Mouse (Mus musculus): ENCODE measurements around the gene Snapc1.

The Snapc1 gene

DNA sequence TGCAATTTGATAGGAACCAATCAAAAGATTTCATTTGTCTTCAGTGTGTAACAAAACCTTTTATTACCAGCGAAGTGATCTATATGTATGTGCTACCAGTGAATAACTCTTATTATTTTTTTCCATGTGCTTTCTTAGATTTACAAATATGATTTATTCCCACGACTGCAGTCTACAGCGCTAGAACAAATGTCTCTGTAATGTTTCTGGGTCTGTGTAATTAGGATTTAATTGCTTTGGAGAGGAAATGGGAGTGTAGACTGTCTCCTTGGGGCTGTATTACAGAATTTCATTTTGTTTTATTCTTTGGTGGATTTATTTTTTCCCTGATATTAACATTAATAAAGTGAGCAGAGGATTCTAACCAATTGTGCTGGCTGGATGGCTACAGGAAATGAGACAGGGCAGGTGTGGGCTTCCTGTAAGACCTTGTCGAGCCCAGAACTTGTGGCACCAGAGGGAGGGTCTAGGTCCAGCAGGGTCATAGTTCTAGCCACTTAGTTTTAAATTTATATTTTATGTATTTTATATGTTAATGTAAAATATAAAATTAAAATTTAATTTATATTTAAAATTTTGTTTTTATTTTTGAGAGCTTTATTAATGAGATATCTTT lies 24.2 kb downstream of the Snapc1 start:
- in situ Hi-C loops (cut with MboI; ENCODE audit: unreplicated experiment in 2 of 2) = loop anchor here (5.0 kb wide), 2 partner anchors 286 to 426 kb away; no protein-coding TSS in a partner anchor

DNA sequence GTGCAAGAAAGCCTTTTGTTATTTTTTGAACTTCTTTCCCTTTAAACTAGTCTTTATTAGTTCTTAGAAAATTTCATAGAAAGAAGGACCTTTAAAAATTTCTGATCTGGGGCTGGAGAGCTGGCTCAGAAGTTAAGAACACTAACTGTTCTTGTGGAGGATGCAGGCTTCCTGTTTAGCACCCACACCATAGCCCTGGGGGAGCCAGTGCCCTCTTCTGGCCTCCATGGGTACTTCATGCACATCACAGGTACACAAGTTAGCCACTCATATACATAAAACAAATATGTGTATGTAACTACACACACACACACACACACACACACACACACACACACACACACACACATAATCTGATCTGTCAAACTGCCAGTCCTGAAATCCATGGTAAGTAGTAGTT lies 25.3 kb downstream of the Snapc1 start:
- in situ Hi-C loops (cut with MboI; ENCODE audit: unreplicated experiment in 2 of 2) = loop anchor here (5.0 kb wide), 2 partner anchors 287 to 427 kb away; no protein-coding TSS in a partner anchor

DNA sequence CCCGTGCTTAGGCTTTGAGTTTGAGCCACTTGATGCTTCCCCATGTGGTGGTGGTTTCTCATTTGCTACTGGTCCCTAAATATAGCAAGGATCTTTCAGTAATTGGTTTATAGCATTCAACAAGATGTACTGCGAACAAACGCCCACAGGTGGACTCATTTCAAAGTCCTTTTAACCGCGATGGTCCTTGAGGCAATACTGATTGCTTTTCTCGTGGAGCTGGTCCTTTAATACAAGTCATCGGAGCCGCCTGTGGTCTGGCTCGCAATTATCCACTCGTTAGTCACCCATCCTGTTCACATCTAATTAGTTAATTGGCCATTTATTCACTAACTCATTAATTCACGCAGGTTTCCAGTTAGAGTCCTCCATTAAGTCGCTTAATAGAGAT lies 32.6 kb downstream of the Snapc1 start:
- in situ Hi-C loops (cut with MboI; ENCODE audit: unreplicated experiment in 2 of 2) = loop anchor here in 1 of 2 experiments (5.0 kb wide), 1 partner anchor 440 kb away; no protein-coding TSS in a partner anchor

DNA sequence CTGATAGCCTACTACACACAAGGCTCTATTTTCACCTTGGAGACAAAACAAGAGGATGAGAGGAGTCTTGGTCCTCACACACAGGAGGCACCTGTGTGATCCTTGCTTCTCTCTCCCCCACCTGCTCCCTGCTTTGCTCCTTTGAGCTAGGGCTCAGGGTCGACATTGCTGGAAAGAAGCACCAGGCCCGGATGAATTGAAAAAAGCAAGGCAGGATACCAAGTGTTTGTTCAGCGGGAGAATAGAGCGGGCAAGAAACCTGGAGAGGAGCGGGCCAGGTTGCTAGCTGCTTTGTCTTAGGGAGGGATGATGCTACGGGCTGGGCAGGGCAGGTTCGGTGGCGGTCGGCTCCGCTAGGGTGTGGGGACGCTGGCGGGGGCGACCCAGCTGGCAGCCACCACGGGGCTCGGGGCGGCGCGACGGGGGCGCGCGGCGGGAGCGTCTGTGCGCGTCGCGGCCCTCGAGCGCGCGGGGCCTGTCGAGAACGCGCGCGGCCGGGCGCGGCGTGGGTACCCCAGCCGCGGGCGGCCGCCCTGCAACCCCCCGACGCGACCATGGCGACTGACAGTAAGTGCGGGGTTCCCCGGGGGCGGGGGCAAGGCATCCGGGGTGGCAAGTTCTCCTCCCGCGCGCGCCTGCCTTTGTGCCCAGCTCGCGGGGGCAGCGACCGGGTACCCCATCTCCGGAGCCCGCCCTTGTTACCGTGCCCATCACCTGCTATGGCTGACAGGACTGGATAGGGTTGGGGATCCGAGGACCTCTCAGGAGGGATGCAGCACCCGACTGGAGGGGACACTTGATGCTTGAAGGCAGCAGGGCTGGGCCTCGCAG lies 33.2 kb downstream of the Snapc1 start, which contains the start of gene Syt16:
Gene Syt16 (plus strand): TSS at position 365 of the 831 bp plus-strand sequence.
- in situ Hi-C loops (cut with MboI; ENCODE audit: unreplicated experiment in 2 of 2) = loop anchor here in 1 of 2 experiments (5.0 kb wide), 1 partner anchor 440 kb away; no protein-coding TSS in a partner anchor

DNA sequence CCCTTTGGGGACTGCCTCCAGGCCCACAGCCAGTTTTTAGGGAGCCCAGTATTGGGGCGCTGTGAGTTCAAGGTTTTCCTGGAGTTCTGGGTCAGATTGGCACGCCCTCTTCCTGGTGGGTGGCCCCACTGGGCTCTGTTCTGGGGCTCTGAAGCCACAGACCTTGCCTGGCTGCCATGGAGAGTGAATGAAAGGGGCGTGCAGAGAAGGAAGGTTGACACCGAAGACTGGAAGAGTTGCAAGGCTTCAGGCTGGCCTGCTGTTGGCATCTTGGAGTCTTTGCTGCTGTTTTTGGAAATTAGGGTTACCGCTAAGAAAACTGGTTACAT lies 33.8 kb downstream of the Snapc1 start:
- in situ Hi-C loops (cut with MboI; ENCODE audit: unreplicated experiment in 2 of 2) = loop anchor here in 1 of 2 experiments (5.0 kb wide), 1 partner anchor 441 kb away; no protein-coding TSS in a partner anchor

DNA sequence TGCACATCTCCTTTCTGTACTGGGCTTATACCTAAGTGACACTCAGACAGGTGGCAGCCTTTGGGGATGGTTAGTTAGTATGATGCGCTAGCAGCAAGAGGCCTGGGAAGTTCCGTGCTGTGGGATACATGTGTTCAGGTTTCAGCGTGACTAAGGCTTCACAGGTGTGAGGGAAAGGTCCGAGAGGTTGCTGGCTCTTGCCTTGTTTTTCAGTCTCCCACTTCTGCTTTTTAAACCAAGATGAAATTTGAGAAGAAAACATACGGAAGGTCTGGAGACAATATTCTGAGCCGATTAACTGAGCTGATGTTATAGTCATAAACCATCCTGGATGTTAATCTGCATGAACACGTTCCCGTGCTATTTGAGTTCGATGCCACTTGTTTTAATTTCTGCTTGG lies 38.2 kb downstream of the Snapc1 start:
- in situ Hi-C loops (cut with MboI; ENCODE audit: unreplicated experiment in 2 of 2) = loop anchor here (10.0 to 25.0 kb wide), 4 partner anchors 965 to 1760 kb away; no protein-coding TSS in a partner anchor

DNA sequence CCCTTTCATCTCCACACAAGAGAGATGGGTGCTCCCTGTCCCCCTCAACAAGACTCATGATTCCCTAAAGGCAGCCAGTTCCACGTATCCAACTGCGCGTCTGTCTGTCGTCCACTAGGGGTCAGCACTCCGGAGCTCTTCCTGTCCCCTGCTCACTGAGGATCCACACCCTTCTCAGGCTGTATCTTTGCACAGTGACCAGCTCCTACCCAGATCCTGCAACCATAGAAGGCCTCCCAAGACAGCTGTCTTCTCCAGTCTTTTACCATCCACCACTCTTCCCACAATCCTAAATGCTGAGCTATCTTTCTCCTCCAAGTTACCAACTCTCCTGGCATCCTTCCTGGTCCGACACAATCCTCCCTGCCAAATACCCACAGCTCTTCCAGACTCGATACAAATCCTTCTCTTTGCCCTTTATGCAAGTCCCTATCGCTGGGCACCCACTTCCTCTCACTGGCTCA lies 45.2 kb downstream of the Snapc1 start:
- in situ Hi-C loops (cut with MboI; ENCODE audit: unreplicated experiment in 2 of 2) = loop anchor here (5.0 to 25.0 kb wide), 5 partner anchors 452 to 1753 kb away; no protein-coding TSS in a partner anchor

DNA sequence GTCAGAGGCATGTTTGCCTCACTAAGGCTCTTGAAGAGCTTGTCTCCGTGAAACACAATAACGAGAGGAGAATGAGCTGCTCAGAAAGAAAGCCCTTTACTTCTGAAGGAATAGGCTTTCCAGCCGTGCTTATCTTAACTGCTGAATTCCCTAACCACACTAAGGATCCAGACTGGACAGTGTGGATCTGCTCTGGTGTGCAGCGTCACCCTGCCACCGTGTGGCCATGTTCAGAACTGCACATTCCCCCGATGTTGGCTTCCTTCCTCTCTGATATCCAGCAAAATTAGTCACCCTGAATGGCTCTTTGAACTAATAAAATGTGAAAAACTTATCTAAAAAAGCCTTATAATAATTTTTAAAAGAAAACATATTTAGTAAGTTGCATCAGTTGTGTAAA lies 49.5 kb downstream of the Snapc1 start:
- in situ Hi-C loops (cut with MboI; ENCODE audit: unreplicated experiment in 2 of 2) = loop anchor here (25.0 kb wide), 3 partner anchors 976 to 1749 kb away; no protein-coding TSS in a partner anchor

DNA sequence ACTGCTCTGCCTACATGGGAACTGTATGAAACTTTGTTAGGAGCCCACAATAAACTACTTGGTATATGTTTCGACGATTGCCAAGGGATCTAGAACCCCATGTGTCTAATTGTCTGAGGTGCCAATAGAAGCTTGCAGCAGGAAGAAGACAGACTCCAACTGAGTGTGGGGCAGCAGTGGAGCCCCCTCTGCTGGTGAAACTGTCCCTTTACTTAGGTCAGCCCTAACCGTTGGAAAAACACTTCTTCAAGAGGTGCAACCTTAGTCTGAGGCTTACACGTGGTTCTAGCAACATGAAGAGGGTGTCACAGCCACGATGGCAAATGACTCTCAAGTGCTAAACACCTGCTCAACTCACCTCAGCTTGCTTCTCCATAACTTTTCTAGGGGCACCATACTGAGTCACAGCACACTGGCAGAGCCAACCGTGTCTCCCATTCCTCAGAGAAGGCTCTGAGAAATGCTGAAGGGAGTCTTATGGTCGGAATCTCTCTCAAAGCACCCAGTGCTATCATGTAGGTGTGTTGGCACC lies 50.5 kb downstream of the Snapc1 start:
- in situ Hi-C loops (cut with MboI; ENCODE audit: unreplicated experiment in 2 of 2) = loop anchor here (25.0 kb wide), 3 partner anchors 978 to 1747 kb away; no protein-coding TSS in a partner anchor

DNA sequence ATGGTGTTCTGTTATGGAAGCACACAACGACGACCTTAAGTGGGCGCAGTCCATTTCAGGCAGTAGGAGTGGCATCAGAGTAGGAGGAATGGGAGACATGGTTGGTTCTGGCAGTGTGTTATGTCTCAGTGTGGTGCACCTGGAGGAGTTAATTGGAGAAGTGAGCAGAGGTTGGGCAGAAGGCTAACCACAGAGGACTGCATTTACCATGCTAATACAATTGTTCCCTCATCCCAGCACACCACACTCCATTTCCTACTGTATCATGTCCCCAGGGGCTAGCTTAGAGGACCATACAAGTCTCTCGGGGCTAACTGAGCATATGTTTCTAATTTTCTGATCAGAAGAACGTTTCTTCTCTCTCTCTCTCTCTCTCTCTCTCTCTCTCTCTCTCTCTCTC lies 51.2 kb downstream of the Snapc1 start:
- in situ Hi-C loops (cut with MboI; ENCODE audit: unreplicated experiment in 2 of 2) = loop anchor here (25.0 kb wide), 3 partner anchors 978 to 1747 kb away; no protein-coding TSS in a partner anchor

DNA sequence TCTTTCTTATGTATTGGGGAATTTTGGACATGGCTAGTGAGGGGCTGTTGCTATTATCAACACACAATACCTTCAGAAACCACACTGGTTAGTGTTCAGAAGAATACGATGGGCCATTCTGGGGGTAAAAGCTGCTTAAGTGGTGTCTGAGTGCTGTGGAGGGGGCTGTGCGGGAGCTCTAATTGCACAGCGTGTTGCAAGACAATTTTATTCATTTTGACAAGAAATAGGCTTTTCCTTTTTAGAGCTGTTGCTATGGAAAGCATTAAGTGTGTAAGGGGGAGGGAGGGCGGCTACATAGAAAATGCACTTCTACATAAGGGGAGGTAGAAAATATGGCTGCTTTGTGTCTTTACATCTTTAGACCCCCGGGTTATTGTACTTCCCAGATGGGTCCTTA lies 59.0 kb downstream of the Snapc1 start:
- in situ Hi-C loops (cut with MboI; ENCODE audit: unreplicated experiment in 2 of 2) = loop anchor here (10.0 to 25.0 kb wide), 4 partner anchors 272 to 1739 kb away; no protein-coding TSS in a partner anchor

DNA sequence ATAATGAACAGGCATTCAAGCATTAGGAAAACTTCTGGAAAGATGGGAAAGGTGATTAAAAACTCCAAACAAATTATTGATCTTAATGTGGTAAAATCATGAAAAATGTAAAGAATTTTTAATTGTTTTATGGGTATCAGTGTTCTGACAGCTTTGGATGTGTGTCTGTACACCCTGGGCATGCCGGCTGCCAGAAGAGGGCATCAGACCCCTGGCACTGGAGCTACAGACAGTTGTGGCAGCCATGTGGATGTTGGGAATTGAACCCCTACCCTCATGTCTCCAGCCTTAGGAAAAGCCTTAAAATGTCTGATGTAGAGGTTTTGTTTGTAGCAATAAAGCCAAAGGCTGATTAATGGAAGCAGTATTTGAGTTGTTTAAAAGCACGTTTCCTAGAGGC lies 60.6 kb downstream of the Snapc1 start:
- in situ Hi-C loops (cut with MboI; ENCODE audit: unreplicated experiment in 2 of 2) = loop anchor here (10.0 to 25.0 kb wide), 4 partner anchors 270 to 1737 kb away; no protein-coding TSS in a partner anchor

All from v-Abl transformed pro-B cells (cell line).